Mouse (Mus musculus) forebrain, embryonic 16.5 days (tissue): ENCODE data around the gene Trio. TPM values are rescaled to one million over a fixed set of nuclear protein-coding genes. Genes with fewer than 3 reads are reported as not detected.

ENCODE experiments used
- ATAC-seq: fragments of 200-750 bp; cut with Nextera tagmentation; 2 replicates; pipeline ENCODE4 v1.8.0; 2017; ENCODE audit warnings: mild to moderate bottlenecking, moderate library complexity
- H3K27ac ChIP-seq: fragments of 300-500 bp; sonication (generic); 2 replicates; pipeline ENCODE4 v1.5.1; 2014; ENCODE audit warnings: low read length, control low read depth
- H3K27me3 ChIP-seq: fragments of 300-500 bp; sonication (generic); replicated peaks from 2 replicates; pipeline ENCODE4 v1.6.1; 2014; ENCODE audit warnings: low read length; ENCODE audit not compliant: control insufficient read depth, insufficient read depth
- H3K36me3 ChIP-seq: fragments of 300-500 bp; sonication (generic); 2 replicates; pipeline ENCODE4 v1.6.1; 2014; ENCODE audit not compliant: control insufficient read depth, insufficient read depth
- H3K4me1 ChIP-seq: fragments of 300-500 bp; sonication (generic); replicated peaks from 2 replicates; pipeline ENCODE4 v1.6.1; 2014; ENCODE audit warnings: low read length; ENCODE audit not compliant: control insufficient read depth, insufficient read depth
- H3K4me2 ChIP-seq: fragments of 300-500 bp; sonication (generic); 2 replicates; pipeline ENCODE4 v1.6.1; 2014; ENCODE audit warnings: mild to moderate bottlenecking, low read length, control low read depth
- H3K4me3 ChIP-seq: fragments of 300-500 bp; sonication (generic); replicated peaks from 2 replicates; pipeline ENCODE4 v1.5.1; 2014; ENCODE audit warnings: mild to moderate bottlenecking, low read length, control low read depth
- H3K9ac ChIP-seq: fragments of 300-500 bp; sonication (generic); replicated peaks from 2 replicates; pipeline ENCODE4 v1.6.1; 2014; ENCODE audit warnings: low read depth, low read length, control low read depth
- H3K9me3 ChIP-seq: fragments of 300-500 bp; sonication (generic); 2 replicates; pipeline ENCODE4 v1.6.1; 2016; ENCODE audit warnings: low read length; ENCODE audit not compliant: control insufficient read depth
- WGBS: fragments of 180-500 bp; shearing (Covaris S2); extraction: QIAGEN DNeasy Blood & Tissue Kit; methylation state at CpG from one replicate; pipeline ENCODE4 v1.1.7; 2014; 5-methylcytosine and 5-hydroxymethylcytosine counted together
- polyA plus RNA-seq: library from polyadenylated mRNA; unstranded; fragments of >200 nt; fragmentation: Nextera tagmentation; extraction: Ambion mirVana; gene quantifications from 2 replicates; pipeline ENCODE4 v1.2.1, GENCODE M21; 2015

Gene Trio
- polyA plus RNA-seq, 1 experiment from 2014 or later = 42.6 TPM

DNA sequence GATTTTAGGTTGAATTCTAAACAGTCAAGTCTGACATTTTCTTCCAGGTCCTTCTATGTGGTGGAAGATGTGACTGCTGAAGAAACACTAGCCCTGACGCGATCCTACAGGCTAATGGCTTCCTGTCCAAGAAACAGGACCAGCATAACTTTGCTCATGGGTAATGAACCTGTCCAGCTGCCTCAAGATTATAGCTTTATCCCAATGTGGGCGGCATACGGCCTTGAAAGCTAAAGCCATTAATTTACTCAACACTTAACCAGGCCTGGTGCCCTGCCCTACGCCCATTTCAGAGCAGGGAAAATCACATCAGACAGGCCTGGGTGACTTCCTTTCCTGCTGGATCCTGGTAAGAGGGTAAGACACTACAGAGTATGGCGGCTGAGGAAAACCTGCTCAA, 98.0 kb downstream of the Trio start:
- Histone ChIP-seq H3K27me3 (no peaks in the 10 kb centered on the region), H3K9ac (no peak overlapping the region), H3K4me1 (peaks cover 31% of the 10 kb centered on the region), H3K27ac (no peak overlapping the region), H3K4me3 (no peak overlapping the region), H3K36me3 (no peaks in the 10 kb centered on the region), H3K9me3 (no peaks in the 10 kb centered on the region), H3K4me2 (no peak overlapping the region)
- WGBS = 95% methylated on average over 6 of the region's 6 CpGs
- no peak for ATAC-seq

DNA sequence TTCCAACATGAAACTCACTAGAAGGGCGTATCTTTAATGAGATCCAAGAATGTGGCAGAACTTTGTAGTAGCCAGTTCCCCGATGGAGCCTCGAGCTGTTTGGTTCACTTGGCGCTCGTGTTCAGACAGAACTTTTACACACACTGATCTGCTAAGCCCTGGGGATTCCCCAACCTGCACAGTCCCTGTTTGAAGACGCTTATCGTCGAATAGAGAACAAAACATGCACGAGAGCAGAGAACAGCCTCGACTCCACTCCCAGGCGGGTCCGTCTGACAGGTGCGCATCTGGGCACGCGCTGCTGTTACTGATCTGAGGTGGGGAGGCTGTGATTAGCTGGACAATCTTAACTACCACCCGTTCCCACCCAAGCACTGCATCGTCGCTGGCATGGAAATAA, 98.7 kb downstream of the Trio start:
- 66% methylated on average over 18 of the region's 18 CpGs for WGBS
- no peaks in the 10 kb centered on the region for H3K36me3 ChIP-seq
- ATAC-seq = no peak
- no peak overlapping the region for H3K27ac ChIP-seq
- H3K4me2 ChIP-seq = no peak overlapping the region
- peaks cover 35% of the 10 kb centered on the region for H3K4me1 ChIP-seq
- no peak overlapping the region for H3K9ac ChIP-seq
- H3K27me3 ChIP-seq = no peaks in the 10 kb centered on the region
- no peaks in the 10 kb centered on the region for H3K9me3 ChIP-seq
- H3K4me3 ChIP-seq = no peak overlapping the region

DNA sequence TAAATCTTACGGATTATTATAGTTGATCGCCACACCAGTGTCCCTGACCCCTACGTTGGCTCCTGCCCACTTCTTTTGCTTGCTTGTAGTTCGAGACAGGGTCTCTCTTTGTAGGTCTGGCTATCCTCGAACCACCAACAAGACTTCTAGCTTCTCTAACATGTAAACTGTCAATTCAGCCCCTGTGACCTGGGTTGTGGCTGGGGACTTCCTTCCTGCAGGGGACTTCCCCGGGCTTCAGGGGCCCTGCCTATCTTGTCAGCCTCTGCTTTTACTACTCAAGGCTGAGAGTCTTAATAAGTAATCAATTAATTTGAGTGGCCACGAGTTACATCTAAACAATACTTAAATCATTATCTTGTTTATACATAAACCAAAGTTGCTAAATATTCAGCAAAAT, 99.2 kb downstream of the Trio start:
- H3K4me1 ChIP-seq = peaks cover 35% of the 10 kb centered on the region
- ATAC-seq = no peak
- H3K27me3 ChIP-seq = no peaks in the 10 kb centered on the region
- H3K36me3 ChIP-seq = no peaks in the 10 kb centered on the region
- WGBS = 75% methylated on average over 7 of the region's 7 CpGs
- no peaks in the 10 kb centered on the region for H3K9me3 ChIP-seq
- H3K4me2 ChIP-seq = no peak overlapping the region
- no peak overlapping the region for H3K9ac ChIP-seq
- no peak overlapping the region for H3K4me3 ChIP-seq
- no peak overlapping the region for H3K27ac ChIP-seq

DNA sequence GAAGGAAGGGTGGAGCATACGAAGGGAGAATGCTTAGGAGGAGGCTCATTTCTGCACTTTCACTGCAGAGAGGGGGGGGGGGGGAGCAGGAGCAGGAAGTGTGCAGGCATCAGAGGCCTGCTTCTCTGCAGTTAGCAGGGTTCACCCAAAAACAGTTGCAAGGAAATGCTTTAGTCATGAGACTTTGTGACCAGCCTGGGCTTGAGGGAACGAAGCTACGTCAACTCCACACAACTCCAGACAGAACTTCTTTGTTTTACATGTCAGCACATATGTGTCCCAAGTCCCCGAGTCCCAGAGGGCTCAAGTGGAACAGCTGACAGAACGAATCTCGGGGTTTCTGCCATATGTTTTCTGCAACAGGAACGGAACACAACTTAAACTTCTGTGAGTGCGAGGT, 99.8 kb downstream of the Trio start:
- Histone ChIP-seq H3K4me2 (no peak overlapping the region), H3K36me3 (no peaks in the 10 kb centered on the region), H3K4me1 (peaks cover 35% of the 10 kb centered on the region), H3K4me3 (no peak overlapping the region), H3K9ac (no peak overlapping the region), H3K27ac (no peak overlapping the region), H3K9me3 (no peaks in the 10 kb centered on the region), H3K27me3 (no peaks in the 10 kb centered on the region)
- WGBS = 39% methylated on average over 8 of the region's 8 CpGs
- ATAC-seq = no peak

DNA sequence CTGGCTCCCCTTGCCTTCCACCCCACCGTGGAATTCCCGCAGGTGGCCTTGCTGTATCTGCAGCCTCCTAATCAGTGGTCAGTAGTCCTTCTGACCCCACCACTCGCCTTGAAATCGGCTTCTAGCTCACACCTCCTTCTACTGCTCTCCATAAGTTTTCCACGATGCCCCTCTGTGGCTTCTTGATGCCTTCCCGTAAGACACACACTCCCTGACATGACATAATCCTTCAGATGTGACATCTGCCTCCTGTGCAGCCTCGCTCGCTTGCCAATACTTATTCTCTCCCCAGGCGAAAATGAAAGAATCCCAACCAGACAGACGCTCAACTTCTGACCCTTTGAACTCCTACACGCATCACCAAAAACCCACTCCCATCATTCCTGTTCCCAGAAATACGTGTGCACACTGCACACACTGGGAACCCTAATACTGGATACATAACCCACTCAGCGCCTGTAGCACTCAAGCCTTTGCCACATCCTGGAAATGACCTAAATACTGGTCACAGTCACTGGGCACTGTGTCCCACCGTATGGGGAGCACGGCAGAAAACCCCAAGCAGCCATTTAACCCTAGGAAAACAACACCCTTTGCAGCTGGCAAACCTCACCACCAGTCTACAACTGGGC, 100.5 kb downstream of the Trio start:
- Histone ChIP-seq H3K9ac (no peak overlapping the region), H3K4me2 (0 out of 2 replicates have a peak overlapping the region, but pooled peaks have one; percentile 16), H3K36me3 (no peaks in the 10 kb centered on the region), H3K27ac (peak overlapping the region; percentile 26; the same call in 1 of the 2 replicates), H3K4me1 (peaks cover 35% of the 10 kb centered on the region), H3K9me3 (no peaks in the 10 kb centered on the region), H3K27me3 (no peaks in the 10 kb centered on the region), H3K4me3 (no peak overlapping the region)
- ATAC-seq = no peak
- 28% methylated on average over 15 of the region's 15 CpGs for WGBS

DNA sequence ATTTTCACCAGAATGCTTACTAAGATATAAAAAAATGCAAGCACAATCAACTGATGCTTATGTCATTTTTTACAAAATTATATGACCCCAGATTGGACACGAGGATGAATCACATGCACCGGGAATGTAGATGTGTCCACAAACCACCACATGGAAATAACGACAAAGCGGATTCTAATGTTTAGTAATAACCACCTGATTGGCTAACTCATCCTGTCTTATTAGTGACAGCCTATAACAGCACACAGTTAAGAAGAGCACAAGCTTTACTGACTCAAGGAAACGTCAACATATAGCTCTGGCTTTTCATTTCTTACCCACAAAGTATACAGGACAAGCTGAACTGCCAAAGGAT, 101.7 kb downstream of the Trio start:
- Histone ChIP-seq H3K27me3 (no peaks in the 10 kb centered on the region), H3K4me3 (peak overlapping the region; percentile 46), H3K9ac (peak overlapping the region; percentile 56), H3K9me3 (no peaks in the 10 kb centered on the region), H3K36me3 (no peaks in the 10 kb centered on the region), H3K4me2 (peak overlapping the region; percentile 69), H3K27ac (peak overlapping the region; percentile 52), H3K4me1 (peaks cover 45% of the 10 kb centered on the region)
- WGBS = 12% methylated on average over 5 of the region's 5 CpGs
- ATAC-seq = peak; percentile 53

DNA sequence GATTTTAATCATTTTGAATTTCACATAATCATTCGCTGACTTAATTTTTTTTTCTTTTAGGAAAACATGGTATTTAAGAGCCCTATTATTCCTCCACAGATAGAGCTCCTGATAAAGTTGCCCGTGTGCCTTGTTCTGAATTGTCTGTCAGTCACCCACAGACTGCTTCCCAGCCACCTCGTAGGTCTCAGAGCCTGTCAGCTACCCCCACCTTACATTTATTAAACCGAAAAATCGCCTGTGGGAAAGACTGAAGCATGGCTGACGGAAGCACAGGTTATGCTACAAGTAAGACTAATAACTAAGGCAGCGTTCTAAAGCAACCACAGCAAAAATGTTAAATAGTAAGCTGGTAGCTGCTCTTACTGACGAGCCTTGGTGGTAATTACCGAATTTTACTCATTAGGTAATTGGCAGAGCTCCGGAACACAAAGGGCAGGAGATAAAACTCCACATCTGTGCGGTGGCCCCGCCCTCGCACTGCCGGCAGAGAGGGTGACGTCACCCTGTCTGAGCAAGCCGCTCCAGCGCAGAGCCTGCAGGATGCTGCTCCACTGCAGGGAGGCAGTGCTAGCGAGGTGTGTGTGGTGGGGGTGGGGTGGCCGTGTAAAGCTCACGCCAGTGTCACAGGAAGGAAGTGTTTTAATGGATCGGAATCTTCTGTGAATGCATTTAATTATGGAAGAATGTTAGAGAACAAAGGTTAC, 102.2 kb downstream of the Trio start:
- peak; percentile 94 for ATAC-seq
- no peaks in the 10 kb centered on the region for H3K9me3 ChIP-seq
- H3K27me3 ChIP-seq = no peaks in the 10 kb centered on the region
- H3K9ac ChIP-seq = peak overlapping the region; percentile 56
- WGBS = 4% methylated on average over 21 of the region's 21 CpGs
- peak overlapping the region; percentile 46 for H3K4me3 ChIP-seq
- no peaks in the 10 kb centered on the region for H3K36me3 ChIP-seq
- peaks cover 50% of the 10 kb centered on the region for H3K4me1 ChIP-seq
- peak overlapping the region; percentile 52 for H3K27ac ChIP-seq
- peak overlapping the region; percentile 69 for H3K4me2 ChIP-seq

DNA sequence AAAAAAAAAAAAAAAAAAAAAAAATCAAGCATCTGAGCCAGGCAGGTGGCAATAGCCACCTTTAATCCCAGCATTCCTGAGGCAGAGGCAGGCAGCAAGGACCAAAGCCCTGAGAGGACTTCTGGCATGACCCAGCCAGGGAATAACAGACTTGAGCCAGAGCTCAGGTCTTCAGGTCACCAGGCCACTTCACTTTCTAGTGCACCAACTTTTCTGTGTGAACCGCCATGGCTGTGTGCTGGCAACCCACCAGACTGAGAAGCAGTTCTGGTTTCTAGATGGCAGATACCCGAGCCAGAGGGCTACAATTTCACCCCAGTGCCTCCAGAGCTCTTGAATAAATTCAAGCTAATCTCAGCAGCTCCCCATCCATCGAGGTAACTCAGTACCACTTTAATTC, 104.9 kb downstream of the Trio start:
- H3K4me2 ChIP-seq = no peak overlapping the region
- peaks cover 45% of the 10 kb centered on the region for H3K4me1 ChIP-seq
- no peaks in the 10 kb centered on the region for H3K36me3 ChIP-seq
- 42% methylated on average over 3 of the region's 3 CpGs for WGBS
- H3K27me3 ChIP-seq = no peaks in the 10 kb centered on the region
- ATAC-seq = no peak
- no peak overlapping the region for H3K9ac ChIP-seq
- no peak overlapping the region for H3K4me3 ChIP-seq
- no peak overlapping the region for H3K27ac ChIP-seq
- H3K9me3 ChIP-seq = no peaks in the 10 kb centered on the region

DNA sequence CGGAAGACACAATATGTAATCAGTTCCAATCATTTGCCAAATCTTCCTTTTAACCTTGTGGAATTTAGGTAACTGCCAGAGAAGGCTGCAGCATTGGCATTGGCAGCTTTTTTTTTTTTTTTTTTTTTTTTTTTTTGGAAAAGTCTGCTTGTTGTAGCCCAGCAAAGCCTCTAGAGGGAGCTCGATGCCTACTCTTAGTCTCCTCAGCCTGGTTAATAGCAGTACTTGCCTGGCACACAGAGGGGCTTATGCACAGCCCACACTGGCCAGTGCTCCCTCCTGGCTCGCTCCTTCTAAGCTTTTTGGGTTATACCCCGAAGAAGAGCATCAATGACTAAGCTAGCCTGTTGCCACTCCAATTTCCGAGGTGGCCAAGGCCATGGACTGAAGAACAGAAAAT, 106.1 kb downstream of the Trio start:
- peak; percentile 69 for ATAC-seq
- Histone ChIP-seq H3K4me3 (no peak overlapping the region), H3K4me2 (no peak overlapping the region), H3K9me3 (no peaks in the 10 kb centered on the region), H3K27ac (peak overlapping the region; percentile 28; the same call in 1 of the 2 replicates), H3K27me3 (no peaks in the 10 kb centered on the region), H3K9ac (no peak overlapping the region), H3K4me1 (peaks cover 33% of the 10 kb centered on the region), H3K36me3 (no peaks in the 10 kb centered on the region)
- 15% methylated on average over 5 of the region's 5 CpGs for WGBS
